Mouse (Mus musculus): Measurements from ENCODE around the gene Alg1. TPM values are rescaled to one million over a fixed set of nuclear protein-coding genes. Genes with fewer than 3 reads are reported as not detected.
"Not testable (repeated sequence)": the region's sequence is repeated elsewhere in the genome, so short reads cannot be mapped to it uniquely, and the experiment has no call there.

The Alg1 gene
- total RNA-seq, 2 experiments from 2014 or later: 27.1 to 31.7 TPM

DNA sequence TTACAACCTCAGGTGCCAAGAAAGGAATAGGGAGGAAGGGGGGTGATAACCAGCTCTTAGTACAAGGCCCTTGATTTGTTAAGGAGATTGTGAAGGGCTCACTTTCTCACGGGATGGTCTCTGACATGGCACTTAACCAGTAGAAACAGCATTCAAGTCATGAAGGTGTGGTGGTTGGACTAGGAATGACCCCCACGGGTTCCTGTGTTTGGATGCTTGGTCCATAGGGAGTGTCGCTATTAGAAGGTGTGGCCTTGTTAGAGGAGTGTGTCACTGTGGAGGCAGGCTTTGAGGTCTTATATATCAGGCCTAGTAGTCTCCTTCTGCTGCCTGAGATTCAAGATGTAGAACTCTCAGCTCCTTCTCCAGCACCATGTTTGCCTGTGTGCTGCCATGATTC is 5.3 kb upstream of the Alg1 start:
- not testable (repeated sequence) for DNase-seq (ENCODE audit: extremely low spot score in 1 of 2, low spot score in 1 of 2)

DNA sequence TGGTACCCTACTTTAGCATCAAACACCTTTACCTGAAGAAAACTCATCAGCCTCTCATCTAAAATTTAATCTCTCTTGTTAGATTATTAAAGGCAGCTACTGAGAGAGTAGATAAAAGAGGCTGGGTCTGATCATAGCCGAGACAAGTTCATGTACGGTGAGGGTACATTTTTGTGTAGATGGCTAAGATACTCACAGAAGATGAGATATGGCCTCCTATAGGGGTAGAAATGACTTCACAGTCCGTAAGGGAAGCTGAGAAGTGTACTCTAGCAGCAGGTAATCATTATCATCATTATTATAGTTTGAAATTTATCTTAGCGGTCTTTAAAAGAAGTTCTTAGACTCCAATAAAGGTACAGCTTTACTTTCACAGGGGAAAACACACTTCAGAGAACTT is 439 bp upstream of the Alg1 start:
- DNase-seq (ENCODE audit: extremely low spot score in 1 of 2, low spot score in 1 of 2): no peak

DNA sequence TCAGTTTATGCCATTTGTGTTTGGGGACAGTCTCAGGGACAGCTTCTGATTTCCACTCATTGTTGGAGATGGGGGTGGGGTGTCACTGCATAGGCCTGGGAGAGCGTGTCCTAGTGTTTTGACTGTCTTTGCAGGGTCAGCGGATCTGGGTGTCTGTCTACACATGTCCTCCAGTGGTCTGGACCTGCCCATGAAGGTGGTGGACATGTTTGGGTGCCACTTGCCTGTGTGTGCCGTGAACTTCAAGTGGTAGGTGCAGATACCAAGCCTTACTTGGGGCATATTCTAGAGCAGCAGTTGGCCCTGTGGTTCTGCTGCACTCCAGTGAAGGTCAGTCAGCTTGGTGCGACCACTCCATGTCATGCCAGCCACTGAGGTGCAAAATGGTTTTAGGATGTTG is 8.9 kb downstream of the Alg1 start:
- DNase-seq (ENCODE audit: extremely low spot score in 1 of 2, low spot score in 1 of 2): no peak

DNA sequence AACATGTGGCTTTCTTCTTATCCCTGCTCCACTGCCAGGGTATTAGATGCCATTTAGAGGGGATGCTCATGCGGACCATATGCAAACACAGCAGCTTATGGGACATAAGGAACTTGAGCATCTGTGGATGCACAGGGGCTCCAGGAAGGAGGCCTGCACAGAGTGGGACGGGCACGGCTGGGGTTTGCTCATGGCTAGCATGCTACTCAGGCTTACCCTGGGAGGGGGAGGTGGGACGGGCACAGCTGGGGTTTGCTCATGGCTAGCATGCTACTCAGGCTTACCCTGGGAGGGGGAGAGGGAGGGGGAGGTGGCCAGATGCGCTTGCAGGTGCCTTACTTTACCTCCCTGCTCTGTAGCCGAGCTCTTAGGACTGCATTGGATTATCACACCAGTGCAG is 9.5 kb downstream of the Alg1 start:
- DNase-seq (ENCODE audit: extremely low spot score in 1 of 2, low spot score in 1 of 2): no peak

DNA sequence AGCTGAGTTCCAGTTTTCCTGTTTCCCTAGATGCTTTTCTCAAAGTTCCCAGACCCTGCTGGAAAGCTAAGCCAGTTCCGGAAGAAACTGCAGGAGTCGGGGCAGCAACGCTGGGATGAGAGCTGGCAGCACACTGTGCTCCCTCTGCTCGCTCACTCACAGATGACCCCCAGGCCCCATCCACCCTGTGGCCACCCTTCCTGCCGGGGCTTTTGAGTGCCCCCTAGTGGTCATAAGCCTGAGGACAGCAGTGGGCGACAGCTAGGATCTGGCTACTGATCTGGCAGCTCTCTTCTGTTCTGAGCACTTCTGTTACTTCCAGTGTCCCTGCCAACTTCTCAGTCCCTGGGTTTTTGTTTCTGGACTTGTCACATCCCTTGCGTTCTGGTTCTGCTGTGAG is 11.0 kb downstream of the Alg1 start:
- peak; percentile 34 to 64 for DNase-seq (ENCODE audit: extremely low spot score in 1 of 2, low spot score in 1 of 2)

DNA sequence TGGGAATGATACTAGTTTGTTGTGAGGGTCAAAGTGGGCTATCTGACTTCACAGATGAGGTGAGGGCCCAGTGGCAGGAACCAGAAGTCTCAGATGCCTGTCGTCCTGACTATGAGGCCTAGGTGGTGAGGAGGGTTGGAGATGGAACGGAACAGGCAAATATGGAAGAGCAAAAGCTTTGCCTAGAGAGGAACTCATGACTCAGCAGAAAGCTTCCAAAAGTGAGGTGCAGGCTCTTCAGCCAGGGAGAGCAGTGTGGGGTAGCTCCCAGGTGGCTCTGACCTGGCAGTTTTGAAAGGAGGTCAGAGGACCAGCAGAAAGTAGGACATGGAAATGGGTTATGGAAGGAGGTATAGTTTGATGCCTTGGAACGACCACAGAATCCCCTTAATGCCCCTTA is 17.5 kb downstream of the Alg1 start:
- no peak for DNase-seq (ENCODE audit: extremely low spot score in 1 of 2, low spot score in 1 of 2)

DNA sequence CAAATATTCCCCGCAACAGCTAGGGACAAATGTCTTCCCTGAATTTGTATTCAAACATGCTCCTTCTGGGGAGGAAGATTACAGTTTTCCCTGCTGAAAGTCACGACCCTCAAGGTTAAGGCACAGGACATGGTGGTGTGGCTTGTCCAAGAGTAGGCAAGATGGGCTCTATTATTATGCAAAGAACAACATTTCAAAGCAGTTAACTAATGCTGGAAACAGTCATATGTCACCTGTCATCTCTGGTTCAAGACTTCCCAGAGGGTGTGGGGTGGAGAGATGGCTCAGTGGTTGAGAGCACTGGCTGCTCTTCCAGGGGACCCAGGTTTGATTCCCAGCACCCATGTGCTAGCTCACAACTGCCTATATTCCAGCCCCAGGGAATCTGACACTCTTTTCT is 18.8 kb downstream of the Alg1 start:
- no peak for DNase-seq (ENCODE audit: extremely low spot score in 1 of 2, low spot score in 1 of 2)

DNA sequence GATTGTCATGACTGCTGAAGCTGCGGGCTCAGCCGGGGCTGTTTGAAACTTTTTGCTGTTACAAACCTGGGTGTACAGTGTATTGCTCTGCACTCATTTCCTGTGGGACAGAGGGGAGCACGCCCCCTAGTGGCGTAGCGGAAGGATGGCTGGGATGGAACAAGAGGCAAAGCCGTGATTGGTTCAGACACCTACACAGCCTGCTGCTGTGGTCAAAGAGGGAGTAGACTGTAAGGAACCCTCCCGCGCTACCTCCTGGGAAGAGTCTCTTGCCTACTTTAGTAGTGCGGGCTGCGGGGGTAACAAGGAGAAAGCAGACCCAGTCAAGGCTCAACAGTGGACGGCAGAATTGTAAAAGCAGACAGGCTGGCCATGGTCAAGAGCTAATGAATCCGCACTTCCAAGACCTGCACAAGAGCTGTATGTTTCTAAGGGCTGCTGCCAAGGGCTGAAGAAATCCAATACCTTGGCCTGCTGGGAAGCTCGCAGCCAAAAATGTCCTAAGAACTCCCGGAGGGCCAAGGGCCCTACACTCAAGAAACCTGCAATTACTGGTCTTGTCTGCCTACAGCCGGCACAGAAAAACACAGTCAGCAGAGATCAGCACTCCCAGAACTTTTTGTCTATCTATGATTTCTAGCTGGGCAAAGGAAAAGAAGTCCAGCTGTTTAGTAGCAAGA is 21.1 kb downstream of the Alg1 start:
- DNase-seq (ENCODE audit: extremely low spot score in 1 of 2, low spot score in 1 of 2): peak; percentile 47 to 64

DNA sequence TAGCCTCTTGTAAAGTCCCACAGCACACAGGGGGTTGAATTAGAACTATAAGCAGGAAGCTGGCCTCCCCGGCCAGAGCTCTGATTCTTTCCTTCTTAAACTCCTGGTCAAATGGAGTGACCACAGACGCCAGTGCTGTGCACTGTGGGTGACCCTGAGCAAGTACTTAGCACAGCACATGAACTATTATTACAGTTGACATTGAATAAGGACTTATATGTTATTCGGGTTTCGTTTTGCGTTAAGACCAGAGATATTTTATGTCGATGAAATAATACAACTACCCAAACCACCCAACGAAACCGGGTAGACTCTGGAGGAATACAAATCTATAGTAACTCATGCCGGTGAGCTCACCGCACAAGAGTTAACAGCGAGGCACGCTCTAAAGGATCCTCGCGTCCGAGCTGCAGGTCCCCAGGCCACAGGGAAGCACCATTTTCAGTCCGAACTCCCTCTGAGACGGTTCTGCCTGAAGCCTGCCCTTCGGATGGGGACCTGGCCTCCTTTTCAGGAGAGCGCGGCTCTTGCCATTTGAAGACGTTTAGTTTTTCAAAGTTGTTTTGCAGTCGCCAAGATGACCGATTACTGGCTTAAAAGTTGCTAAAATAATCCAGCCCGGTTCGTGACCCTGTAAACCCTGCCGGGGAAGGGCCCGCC is 21.8 kb downstream of the Alg1 start:
- no peak for DNase-seq (ENCODE audit: extremely low spot score in 1 of 2, low spot score in 1 of 2)

DNA sequence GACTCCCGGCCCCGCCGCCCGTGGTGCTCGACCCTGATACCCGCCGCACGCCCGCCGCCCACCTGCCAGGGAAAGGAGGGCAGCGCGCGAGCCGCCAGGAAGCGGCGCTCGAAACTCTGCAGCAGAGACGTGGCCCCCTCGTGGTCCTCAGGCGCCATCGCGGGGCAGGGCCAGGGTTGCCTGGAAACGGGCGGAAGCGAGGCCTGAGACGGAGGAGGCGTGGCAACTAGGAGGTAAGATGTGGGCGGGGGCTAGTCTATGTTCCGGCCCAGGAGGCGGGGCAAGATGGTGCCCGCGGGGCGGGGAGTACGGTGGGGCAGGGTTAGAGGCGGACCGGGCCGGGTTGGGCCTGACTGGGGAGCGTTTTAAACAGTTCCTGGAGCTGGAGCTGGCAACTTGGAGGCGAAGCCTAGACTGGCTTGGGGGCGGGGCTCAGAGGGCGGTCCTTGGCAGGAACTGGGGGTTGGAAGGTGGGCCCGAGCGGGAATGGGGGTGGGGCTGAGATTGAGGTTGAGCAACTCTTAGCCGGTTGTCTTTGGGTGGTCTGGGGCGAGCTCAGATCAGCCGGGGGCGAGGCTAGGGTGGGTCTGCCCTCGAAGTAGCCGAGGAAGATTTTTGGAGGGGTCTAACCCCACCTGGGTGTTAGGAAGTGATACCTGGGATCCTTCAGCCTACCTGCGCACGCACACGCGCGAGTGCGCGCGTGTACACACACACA is 22.5 kb downstream of the Alg1 start, which contains the start of gene Eef2kmt:
TSS of gene Eef2kmt (minus strand) at position 205 of the 718 bp plus-strand sequence.
- DNase-seq (ENCODE audit: extremely low spot score in 1 of 2, low spot score in 1 of 2): peak; percentile 88 to 92

DNA sequence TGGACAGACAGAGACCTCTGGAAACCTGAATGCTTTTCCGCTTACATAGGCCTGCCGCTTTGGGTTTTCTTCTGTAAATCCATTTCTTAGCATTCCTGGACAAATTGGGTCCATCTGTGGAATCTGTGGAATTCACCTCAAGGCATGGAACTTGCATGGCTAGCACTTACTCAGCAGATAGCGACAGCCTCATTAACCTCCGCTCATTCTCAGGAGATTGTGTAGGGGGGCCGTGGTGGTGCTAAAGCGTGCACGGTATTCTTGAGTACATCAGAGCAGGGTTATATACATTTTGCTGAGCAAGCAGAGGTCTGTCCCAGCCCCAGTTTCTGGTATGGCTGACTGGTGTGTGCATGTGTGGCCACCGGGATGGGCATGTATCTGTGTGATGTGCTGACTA is 29.7 kb downstream of the Alg1 start:
- no peak for DNase-seq (ENCODE audit: extremely low spot score in 1 of 2, low spot score in 1 of 2)

DNA sequence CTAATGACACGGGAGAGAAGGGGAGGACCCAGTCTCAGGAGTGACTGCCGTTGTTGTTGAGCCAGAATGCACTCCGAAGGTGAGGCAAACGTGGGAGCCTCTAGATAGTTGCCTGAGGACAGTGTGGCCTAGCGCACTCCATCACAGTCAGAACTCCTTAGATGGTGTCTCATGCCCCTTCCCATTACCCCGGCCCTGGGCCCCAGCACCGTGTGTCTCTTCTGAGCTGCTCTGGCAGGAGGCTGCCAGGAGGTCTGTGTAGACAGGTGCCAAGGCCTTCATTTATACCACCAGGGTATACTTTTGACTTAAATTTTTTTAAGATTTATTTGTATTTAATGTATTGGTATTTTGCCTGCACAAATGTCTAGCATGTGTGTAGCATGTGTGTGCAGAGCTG is 30.5 kb downstream of the Alg1 start:
- no peak for DNase-seq (ENCODE audit: extremely low spot score in 1 of 2, low spot score in 1 of 2)

DNA sequence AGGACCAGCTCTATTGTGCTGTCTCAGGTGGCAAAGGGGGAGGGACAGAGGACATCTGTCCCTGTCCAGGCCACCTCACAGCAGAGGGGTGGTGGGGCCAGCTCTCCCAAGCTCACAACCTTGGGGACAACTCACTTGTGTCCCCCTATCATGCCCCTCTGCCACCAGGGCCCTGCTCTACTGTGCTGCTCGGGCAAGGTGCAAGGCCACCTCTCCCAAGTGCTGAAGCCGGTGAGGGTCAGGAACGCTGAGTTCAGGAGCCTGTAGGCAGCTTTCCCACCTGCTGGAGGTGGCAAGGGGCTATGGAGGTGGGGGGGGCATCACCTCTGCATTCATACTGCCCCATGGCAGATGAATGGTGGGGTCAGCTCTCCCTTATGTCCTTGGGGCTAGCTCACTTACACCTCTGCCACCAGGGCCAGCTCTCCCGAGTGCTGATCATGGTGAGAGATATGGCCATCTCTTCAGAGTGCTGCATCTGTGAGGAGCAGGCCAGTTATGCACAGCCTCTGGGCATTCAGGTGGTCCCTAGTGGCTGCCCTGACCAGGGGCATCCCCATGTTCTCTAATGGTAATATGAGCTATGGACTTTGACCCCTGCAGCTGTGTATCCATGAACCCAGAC is 38.1 kb downstream of the Alg1 start:
- DNase-seq (ENCODE audit: extremely low spot score in 1 of 2, low spot score in 1 of 2): no peak

DNA sequence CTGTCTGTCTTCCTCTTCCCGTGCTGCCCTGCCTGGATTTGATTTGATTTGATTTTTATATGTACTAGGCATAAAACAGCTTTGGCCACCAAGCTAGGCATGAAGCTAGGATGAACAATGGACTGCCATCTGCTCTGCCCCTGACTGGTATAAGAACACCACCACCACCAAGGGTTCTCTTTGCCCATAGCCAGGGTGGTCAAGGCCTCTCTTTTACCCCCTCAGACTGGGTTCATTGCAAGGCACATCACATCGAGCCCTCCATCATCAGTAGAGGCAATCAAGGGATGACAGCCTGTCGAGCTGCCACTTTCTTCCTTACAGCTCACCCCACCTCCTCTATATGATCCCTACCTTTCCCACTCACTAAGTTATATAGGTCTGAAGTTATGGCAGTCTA is 39.0 kb downstream of the Alg1 start:
- no peak for DNase-seq (ENCODE audit: extremely low spot score in 1 of 2, low spot score in 1 of 2)

DNA sequence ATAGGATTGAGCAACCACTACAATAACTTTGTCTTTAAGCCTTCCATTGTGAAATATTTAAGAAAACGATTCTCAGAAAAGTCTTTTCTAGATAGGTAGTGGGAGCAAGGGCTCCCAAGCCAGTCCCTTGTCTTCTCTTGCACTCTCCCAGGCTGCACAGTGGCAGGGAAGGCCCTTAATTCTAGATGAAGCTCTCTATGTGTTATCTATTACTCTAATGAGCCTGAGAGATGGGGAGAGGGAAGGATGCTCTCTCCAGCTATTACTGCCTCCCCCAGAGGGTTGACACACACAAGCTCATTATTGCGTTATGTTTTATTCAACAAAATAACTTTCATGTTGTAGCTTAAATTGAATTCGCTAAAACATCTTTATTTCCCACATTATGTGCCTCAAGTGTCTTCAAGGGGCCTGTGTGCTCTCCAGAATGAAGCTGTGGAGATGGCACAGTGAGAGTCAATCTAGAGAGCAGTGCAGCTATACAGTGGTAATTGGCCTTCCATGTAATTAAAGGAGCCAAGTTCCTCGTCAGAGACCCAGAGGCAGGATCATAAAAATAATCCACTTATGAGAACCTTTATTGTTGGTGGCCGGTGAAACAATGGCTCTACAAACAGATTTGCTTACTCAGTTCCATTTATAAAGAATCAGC is 46.3 kb downstream of the Alg1 start:
- DNase-seq (ENCODE audit: extremely low spot score in 1 of 2, low spot score in 1 of 2): no peak

DNA sequence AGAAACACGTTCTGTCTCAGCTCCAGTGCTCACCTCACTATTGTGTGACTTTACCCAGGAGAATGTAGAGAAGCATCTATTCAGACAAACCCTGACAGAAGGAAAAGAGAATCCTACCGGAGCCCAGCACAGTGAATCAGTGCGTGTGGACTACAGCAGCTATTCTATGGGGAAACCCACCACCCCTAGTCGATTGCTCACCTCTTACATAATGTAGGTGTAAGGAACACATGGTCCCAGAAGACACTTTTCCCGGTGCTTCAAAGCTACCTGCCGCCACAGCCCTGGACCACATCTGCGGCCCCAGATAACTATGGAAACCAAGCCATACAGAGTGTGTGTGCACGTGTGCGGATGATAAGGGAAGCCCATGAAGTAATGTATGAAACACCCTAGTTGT is 49.3 kb downstream of the Alg1 start:
- DNase-seq (ENCODE audit: extremely low spot score in 1 of 2, low spot score in 1 of 2): no peak

DNA sequence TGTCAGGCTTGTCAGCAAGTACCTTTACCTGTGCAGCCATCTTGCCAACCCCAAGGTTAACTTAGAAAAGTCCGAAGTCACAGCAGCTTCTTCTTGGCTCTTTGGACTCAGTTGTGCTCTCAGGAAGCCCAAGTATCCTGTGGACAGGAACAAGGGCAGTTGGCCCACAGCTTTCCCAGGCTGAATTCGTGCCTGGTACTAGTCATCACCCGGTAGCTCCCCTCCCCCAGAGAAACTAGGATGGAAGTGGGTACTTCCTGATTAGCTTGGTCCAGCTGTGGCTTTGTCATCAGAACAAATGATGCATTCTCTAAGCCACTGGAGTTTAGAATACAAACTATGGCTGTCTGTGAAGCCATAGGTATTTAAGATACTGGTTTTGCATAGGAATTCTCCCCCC is 52.0 kb downstream of the Alg1 start:
- DNase-seq (ENCODE audit: extremely low spot score in 1 of 2, low spot score in 1 of 2): no peak
